Mouse (Mus musculus): ENCODE measurements around the gene Shoc2. TPM values are rescaled to one million over a fixed set of nuclear protein-coding genes. Genes with fewer than 3 reads are reported as not detected.

The Shoc2 gene
- polyA plus RNA-seq (2012; rRNA removed), result 10.4 and 18.5 TPM in 2 replicates

GRCm38 (mm10) chr19:53943802-53944785 lies at the start of gene Shoc2, which contains the start of gene Bbip1:
Gene Shoc2, plus strand, starts transcription at chr19:53944306.
Gene Bbip1, minus strand, starts transcription at chr19:53944627.
- peak; percentile 96 for DNase-seq
- peak; percentile 95 for TF ChIP-seq POLR2A (IDR thresholded peaks at IDR 0.05; ENCODE audit: borderline replicate concordance, extremely low read depth, low read depth, low read length)
- no peak for TF ChIP-seq CTCF (IDR thresholded peaks at IDR 0.05; ENCODE audit: insufficient read depth, low read length)
- WGBS, result under 1% methylated on average over 62 of the region's 62 CpGs
- Histone ChIP-seq H3K4me1 (ENCODE audit: control insufficient read depth, insufficient read depth, low read length) (peaks cover 8% of the 10 kb centered on the region), H3K4me3 (replicated peaks; ENCODE audit: extremely low read depth, low read depth, low read length) (peak within 1 kb of the TSS; percentile 87)

GRCm38 (mm10) chr19:53894538-53895121 lies 49.5 kb upstream of the Shoc2 start:
- no peaks in the 10 kb centered on the region; the same call in 1 of the 2 replicates for H3K4me1 ChIP-seq (ENCODE audit: control insufficient read depth, insufficient read depth, low read length)
- TF ChIP-seq CTCF (IDR thresholded peaks at IDR 0.05; ENCODE audit: insufficient read depth, low read length) (no peak), POLR2A (IDR thresholded peaks at IDR 0.05; ENCODE audit: borderline replicate concordance, extremely low read depth, low read depth, low read length) (no peak)
- no peak overlapping the region for H3K4me3 ChIP-seq (replicated peaks; ENCODE audit: extremely low read depth, low read depth, low read length)
- DNase-seq, result no peak
- WGBS, result 58% methylated on average over 12 of the region's 12 CpGs

GRCm38 (mm10) chr19:53898046-53898445 lies 46.1 kb upstream of the Shoc2 start:
- H3K4me1 ChIP-seq (ENCODE audit: control insufficient read depth, insufficient read depth, low read length), result peaks cover 6% of the 10 kb centered on the region
- H3K4me3 ChIP-seq (replicated peaks; ENCODE audit: extremely low read depth, low read depth, low read length), result no peak overlapping the region
- TF ChIP-seq CTCF (IDR thresholded peaks at IDR 0.05; ENCODE audit: insufficient read depth, low read length) (no peak), POLR2A (IDR thresholded peaks at IDR 0.05; ENCODE audit: borderline replicate concordance, extremely low read depth, low read depth, low read length) (no peak)
- no peak for DNase-seq
- 56% methylated on average over 5 of the region's 5 CpGs for WGBS

- WGBS, result 71% methylated on average over 4 of the region's 4 CpGs
- DNase-seq, result no peak
Observed at GRCm38 (mm10) chr19:53898498-53898897, 45.6 kb upstream of the Shoc2 start.

GRCm38 (mm10) chr19:53898970-53899900 lies 44.9 kb upstream of the Shoc2 start:
- peaks cover 6% of the 10 kb centered on the region for H3K4me1 ChIP-seq (ENCODE audit: control insufficient read depth, insufficient read depth, low read length)
- TF ChIP-seq POLR2A (IDR thresholded peaks at IDR 0.05; ENCODE audit: borderline replicate concordance, extremely low read depth, low read depth, low read length) (no peak), CTCF (IDR thresholded peaks at IDR 0.05; ENCODE audit: insufficient read depth, low read length) (no peak)
- 77% methylated on average over 25 of the region's 25 CpGs for WGBS

More at GRCm38 (mm10) chr19:53898498-53898897, 45.6 kb upstream of the Shoc2 start:
- Histone ChIP-seq H3K4me1 (ENCODE audit: control insufficient read depth, insufficient read depth, low read length) (peaks cover 6% of the 10 kb centered on the region), H3K4me3 (replicated peaks; ENCODE audit: extremely low read depth, low read depth, low read length) (no peak overlapping the region)
- TF ChIP-seq POLR2A (IDR thresholded peaks at IDR 0.05; ENCODE audit: borderline replicate concordance, extremely low read depth, low read depth, low read length), result no peak
- no peak for TF ChIP-seq CTCF (IDR thresholded peaks at IDR 0.05; ENCODE audit: insufficient read depth, low read length)

GRCm38 (mm10) chr19:53899941-53900610 lies 44.0 kb upstream of the Shoc2 start:
- TF ChIP-seq CTCF (IDR thresholded peaks at IDR 0.05; ENCODE audit: insufficient read depth, low read length) (no peak), POLR2A (IDR thresholded peaks at IDR 0.05; ENCODE audit: borderline replicate concordance, extremely low read depth, low read depth, low read length) (no peak)
- no peak overlapping the region for H3K4me3 ChIP-seq (replicated peaks; ENCODE audit: extremely low read depth, low read depth, low read length)
- H3K4me1 ChIP-seq (ENCODE audit: control insufficient read depth, insufficient read depth, low read length), result peaks cover 6% of the 10 kb centered on the region
- 78% methylated on average over 14 of the region's 14 CpGs for WGBS
- DNase-seq, result no peak

More at GRCm38 (mm10) chr19:53898970-53899900, 44.9 kb upstream of the Shoc2 start:
- H3K4me3 ChIP-seq (replicated peaks; ENCODE audit: extremely low read depth, low read depth, low read length), result no peak overlapping the region
- no peak for DNase-seq

- WGBS, result 37% methylated on average over 15 of the region's 15 CpGs
- peak; percentile 34 for DNase-seq
- peaks cover 6% of the 10 kb centered on the region for H3K4me1 ChIP-seq (ENCODE audit: control insufficient read depth, insufficient read depth, low read length)
- no peak for TF ChIP-seq CTCF (IDR thresholded peaks at IDR 0.05; ENCODE audit: insufficient read depth, low read length)
- TF ChIP-seq POLR2A (IDR thresholded peaks at IDR 0.05; ENCODE audit: borderline replicate concordance, extremely low read depth, low read depth, low read length), result no peak
- peak overlapping the region; percentile 60 for H3K4me3 ChIP-seq (replicated peaks; ENCODE audit: extremely low read depth, low read depth, low read length)
Observed at GRCm38 (mm10) chr19:53901931-53902738, 42.0 kb upstream of the Shoc2 start.
